Mouse (Mus musculus): ENCODE data around the gene Tjap1. TPM values are rescaled to one million over a fixed set of nuclear protein-coding genes. Genes with fewer than 3 reads are reported as not detected.

Tjap1 gene
- polyA plus RNA-seq, 1 experiment from 2014 or later = 46.4 TPM

GRCm38 (mm10) chr17:46242274-46242673 is 40.6 kb downstream of the Tjap1 start:
- no peak overlapping the region for H3K4me2 ChIP-seq (replicated peaks; ENCODE audit: low read depth, low read length)
- peaks cover 5% of the 10 kb centered on the region; the same call in 1 of the 2 replicates for H3K4me1 ChIP-seq (ENCODE audit: control insufficient read depth, insufficient read depth, low read length)
- H3K4me3 ChIP-seq (ENCODE audit: low read depth, low read length) = no peak overlapping the region
- no peaks in the 10 kb centered on the region for H3K27me3 ChIP-seq (ENCODE audit: control insufficient read depth, insufficient read depth, low read length)
- no peak overlapping the region for H3K9ac ChIP-seq (replicated peaks; ENCODE audit: low read depth, low read length)
- H3K27ac ChIP-seq (ENCODE audit: low read length) = no peak overlapping the region
- ATAC-seq (ENCODE audit: insufficient number of reproducible peaks, insufficient read depth, low FRiP score, low read depth) = no peak
- 86% methylated on average over 13 of the region's 13 CpGs for WGBS
- H3K36me3 ChIP-seq (ENCODE audit: control insufficient read depth, insufficient read depth, low read length) = peaks cover 80% of the 10 kb centered on the region
- H3K9me3 ChIP-seq (ENCODE audit: control insufficient read depth, low read depth, low read length) = no peaks in the 10 kb centered on the region

- Histone ChIP-seq H3K27me3 (ENCODE audit: control insufficient read depth, insufficient read depth, low read length) (no peaks in the 10 kb centered on the region), H3K9me3 (ENCODE audit: control insufficient read depth, low read depth, low read length) (no peaks in the 10 kb centered on the region), H3K4me3 (ENCODE audit: low read depth, low read length) (no peak overlapping the region), H3K27ac (ENCODE audit: low read length) (no peak overlapping the region), H3K9ac (replicated peaks; ENCODE audit: low read depth, low read length) (no peak overlapping the region), H3K36me3 (ENCODE audit: control insufficient read depth, insufficient read depth, low read length) (peaks cover 86% of the 10 kb centered on the region), H3K4me2 (replicated peaks; ENCODE audit: low read depth, low read length) (no peak overlapping the region), H3K4me1 (ENCODE audit: control insufficient read depth, insufficient read depth, low read length) (peaks cover under 1% of the 10 kb centered on the region; the same call in 1 of the 2 replicates)
- 57% methylated on average over 11 of the region's 11 CpGs for WGBS
- no peak for ATAC-seq (ENCODE audit: insufficient number of reproducible peaks, insufficient read depth, low FRiP score, low read depth)
These were observed 41.4 kb downstream of the Tjap1 start for GRCm38 (mm10) chr17:46241471-46241870.

- Histone ChIP-seq H3K4me3 (ENCODE audit: low read depth, low read length) (no peak overlapping the region), H3K4me2 (replicated peaks; ENCODE audit: low read depth, low read length) (no peak overlapping the region), H3K27me3 (ENCODE audit: control insufficient read depth, insufficient read depth, low read length) (no peaks in the 10 kb centered on the region), H3K4me1 (ENCODE audit: control insufficient read depth, insufficient read depth, low read length) (no peaks in the 10 kb centered on the region), H3K9me3 (ENCODE audit: control insufficient read depth, low read depth, low read length) (no peaks in the 10 kb centered on the region), H3K27ac (ENCODE audit: low read length) (no peak overlapping the region), H3K36me3 (ENCODE audit: control insufficient read depth, insufficient read depth, low read length) (peaks cover 76% of the 10 kb centered on the region), H3K9ac (replicated peaks; ENCODE audit: low read depth, low read length) (no peak overlapping the region)
- WGBS = 93% methylated on average over 15 of the region's 15 CpGs
- ATAC-seq (ENCODE audit: insufficient number of reproducible peaks, insufficient read depth, low FRiP score, low read depth) = no peak
These were observed 43.2 kb downstream of the Tjap1 start for GRCm38 (mm10) chr17:46239516-46240114.

GRCm38 (mm10) chr17:46237480-46237879 is 45.3 kb downstream of the Tjap1 start:
- Histone ChIP-seq H3K36me3 (ENCODE audit: control insufficient read depth, insufficient read depth, low read length) (peaks cover 69% of the 10 kb centered on the region), H3K9me3 (ENCODE audit: control insufficient read depth, low read depth, low read length) (no peaks in the 10 kb centered on the region), H3K4me3 (ENCODE audit: low read depth, low read length) (no peak overlapping the region), H3K9ac (replicated peaks; ENCODE audit: low read depth, low read length) (no peak overlapping the region), H3K27me3 (ENCODE audit: control insufficient read depth, insufficient read depth, low read length) (no peaks in the 10 kb centered on the region), H3K4me1 (ENCODE audit: control insufficient read depth, insufficient read depth, low read length) (no peaks in the 10 kb centered on the region), H3K4me2 (replicated peaks; ENCODE audit: low read depth, low read length) (no peak overlapping the region), H3K27ac (ENCODE audit: low read length) (no peak overlapping the region)
- 77% methylated on average over 5 of the region's 5 CpGs for WGBS
- ATAC-seq (ENCODE audit: insufficient number of reproducible peaks, insufficient read depth, low FRiP score, low read depth) = no peak

GRCm38 (mm10) chr17:46237079-46237478 is 45.7 kb downstream of the Tjap1 start:
- H3K4me1 ChIP-seq (ENCODE audit: control insufficient read depth, insufficient read depth, low read length) = no peaks in the 10 kb centered on the region
- H3K27ac ChIP-seq (ENCODE audit: low read length) = no peak overlapping the region
- no peak for ATAC-seq (ENCODE audit: insufficient number of reproducible peaks, insufficient read depth, low FRiP score, low read depth)
- no peak overlapping the region for H3K9ac ChIP-seq (replicated peaks; ENCODE audit: low read depth, low read length)
- 91% methylated on average over 6 of the region's 6 CpGs for WGBS
- no peaks in the 10 kb centered on the region for H3K9me3 ChIP-seq (ENCODE audit: control insufficient read depth, low read depth, low read length)
- H3K36me3 ChIP-seq (ENCODE audit: control insufficient read depth, insufficient read depth, low read length) = peaks cover 65% of the 10 kb centered on the region
- no peak overlapping the region for H3K4me3 ChIP-seq (ENCODE audit: low read depth, low read length)
- H3K27me3 ChIP-seq (ENCODE audit: control insufficient read depth, insufficient read depth, low read length) = no peaks in the 10 kb centered on the region
- H3K4me2 ChIP-seq (replicated peaks; ENCODE audit: low read depth, low read length) = no peak overlapping the region

- H3K9ac ChIP-seq (replicated peaks; ENCODE audit: low read depth, low read length) = no peak overlapping the region
- H3K27me3 ChIP-seq (ENCODE audit: control insufficient read depth, insufficient read depth, low read length) = no peaks in the 10 kb centered on the region
- H3K27ac ChIP-seq (ENCODE audit: low read length) = no peak overlapping the region
- no peak overlapping the region for H3K4me2 ChIP-seq (replicated peaks; ENCODE audit: low read depth, low read length)
- no peak for ATAC-seq (ENCODE audit: insufficient number of reproducible peaks, insufficient read depth, low FRiP score, low read depth)
- H3K36me3 ChIP-seq (ENCODE audit: control insufficient read depth, insufficient read depth, low read length) = peaks cover 61% of the 10 kb centered on the region
- H3K4me1 ChIP-seq (ENCODE audit: control insufficient read depth, insufficient read depth, low read length) = no peaks in the 10 kb centered on the region
- H3K4me3 ChIP-seq (ENCODE audit: low read depth, low read length) = no peak overlapping the region
- no peaks in the 10 kb centered on the region for H3K9me3 ChIP-seq (ENCODE audit: control insufficient read depth, low read depth, low read length)
- WGBS = 82% methylated on average over 1 of the region's 1 CpGs
These were observed 46.8 kb downstream of the Tjap1 start for GRCm38 (mm10) chr17:46236067-46236466.

- no peak for ATAC-seq (ENCODE audit: insufficient number of reproducible peaks, insufficient read depth, low FRiP score, low read depth)
- 87% methylated on average over 7 of the region's 7 CpGs for WGBS
- Histone ChIP-seq H3K4me2 (replicated peaks; ENCODE audit: low read depth, low read length) (no peak overlapping the region), H3K9ac (replicated peaks; ENCODE audit: low read depth, low read length) (no peak overlapping the region), H3K36me3 (ENCODE audit: control insufficient read depth, insufficient read depth, low read length) (peaks cover 81% of the 10 kb centered on the region), H3K9me3 (ENCODE audit: control insufficient read depth, low read depth, low read length) (no peaks in the 10 kb centered on the region), H3K27me3 (ENCODE audit: control insufficient read depth, insufficient read depth, low read length) (no peaks in the 10 kb centered on the region), H3K27ac (ENCODE audit: low read length) (no peak overlapping the region), H3K4me1 (ENCODE audit: control insufficient read depth, insufficient read depth, low read length) (no peaks in the 10 kb centered on the region), H3K4me3 (ENCODE audit: low read depth, low read length) (no peak overlapping the region)
These were observed 55.2 kb downstream of the Tjap1 start for GRCm38 (mm10) chr17:46227576-46227975.

GRCm38 (mm10) chr17:46221601-46222000 is 61.2 kb downstream of the Tjap1 start:
- no peak overlapping the region for H3K4me3 ChIP-seq (ENCODE audit: low read depth, low read length)
- no peak overlapping the region for H3K9ac ChIP-seq (replicated peaks; ENCODE audit: low read depth, low read length)
- H3K27me3 ChIP-seq (ENCODE audit: control insufficient read depth, insufficient read depth, low read length) = no peaks in the 10 kb centered on the region
- no peaks in the 10 kb centered on the region for H3K4me1 ChIP-seq (ENCODE audit: control insufficient read depth, insufficient read depth, low read length)
- 86% methylated on average over 3 of the region's 3 CpGs for WGBS
- ATAC-seq (ENCODE audit: insufficient number of reproducible peaks, insufficient read depth, low FRiP score, low read depth) = no peak
- H3K9me3 ChIP-seq (ENCODE audit: control insufficient read depth, low read depth, low read length) = no peaks in the 10 kb centered on the region
- peaks cover 86% of the 10 kb centered on the region for H3K36me3 ChIP-seq (ENCODE audit: control insufficient read depth, insufficient read depth, low read length)
- H3K27ac ChIP-seq (ENCODE audit: low read length) = no peak overlapping the region
- H3K4me2 ChIP-seq (replicated peaks; ENCODE audit: low read depth, low read length) = no peak overlapping the region

GRCm38 (mm10) chr17:46210550-46210949 is 72.3 kb downstream of the Tjap1 start:
- Histone ChIP-seq H3K4me2 (replicated peaks; ENCODE audit: low read depth, low read length) (no peak overlapping the region), H3K4me3 (ENCODE audit: low read depth, low read length) (no peak overlapping the region), H3K9me3 (ENCODE audit: control insufficient read depth, low read depth, low read length) (no peaks in the 10 kb centered on the region), H3K9ac (replicated peaks; ENCODE audit: low read depth, low read length) (no peak overlapping the region), H3K36me3 (ENCODE audit: control insufficient read depth, insufficient read depth, low read length) (peaks cover 84% of the 10 kb centered on the region), H3K27me3 (ENCODE audit: control insufficient read depth, insufficient read depth, low read length) (no peaks in the 10 kb centered on the region), H3K27ac (ENCODE audit: low read length) (no peak overlapping the region), H3K4me1 (ENCODE audit: control insufficient read depth, insufficient read depth, low read length) (no peaks in the 10 kb centered on the region)
- WGBS = 89% methylated on average over 3 of the region's 3 CpGs
- no peak for ATAC-seq (ENCODE audit: insufficient number of reproducible peaks, insufficient read depth, low FRiP score, low read depth)
